Mouse (Mus musculus) cerebellum, postnatal 36 days (tissue): ENCODE measurements at regions not wholly inside any gene's neighbourhood (a gene's known extent, or its start where the extent isn't known, plus 50 kb on each side); places are given as distances from the start of the nearest gene placed in this dataset.

Experiments used
- DNase-seq, 2 experiments: peaks; one replicate each; pipeline ENCODE4 v3.0.0; 2021 to 2022; ENCODE audit warnings: mixed read lengths in 2 of 2

- DNase-seq: no peak
These were observed 645.4 kb downstream of the Insc start for GRCm38 (mm10) chr7:115388874-115389273.

GRCm38 (mm10) chr7:115392520-115392919, 646.1 kb downstream of the Sox6 start:
- no peak for DNase-seq

GRCm38 (mm10) chr7:115398202-115398601, 640.4 kb downstream of the Sox6 start:
- DNase-seq: no peak

- no peak for DNase-seq
These were observed 639.1 kb downstream of the Sox6 start for GRCm38 (mm10) chr7:115399461-115399860.

- DNase-seq: no peak
These were observed 630.7 kb downstream of the Sox6 start for GRCm38 (mm10) chr7:115407889-115408288.

- DNase-seq: no peak
These were observed 629.7 kb downstream of the Sox6 start for GRCm38 (mm10) chr7:115408915-115409314.

- no peak for DNase-seq
These were observed 627.9 kb downstream of the Sox6 start for GRCm38 (mm10) chr7:115410501-115411230.

- DNase-seq: no peak
These were observed 627.1 kb downstream of the Sox6 start for GRCm38 (mm10) chr7:115411456-115411855.

- no peak for DNase-seq
These were observed 623.4 kb downstream of the Sox6 start for GRCm38 (mm10) chr7:115415147-115415561.
